Mouse (Mus musculus) left cerebral cortex, adult 18-20 months (tissue): ENCODE measurements around the gene Dennd2d. TPM values are rescaled to one million over a fixed set of nuclear protein-coding genes. Genes with fewer than 3 reads are reported as not detected.

Experiments used
- DNase-seq, 2 experiments: peaks; one replicate each; pipeline ENCODE4 v3.0.0; 2021 to 2022; ENCODE audit warnings: low spot score in 2 of 2, mixed read lengths in 1 of 2
- long read RNA-seq, 2 experiments: library from polyadenylated mRNA; stranded (forward); transcript quantifications; one replicate each; pipeline ENCODE4 v2.0.0; 2021
- total RNA-seq, 2 experiments: library from RNA; stranded (reverse); gene quantifications; 2 replicates each; pipeline ENCODE4 v1.2.3; 2021

Dennd2d gene
- under 1 TPM; 0.30 to 0.70 TPM for total RNA-seq
- long read RNA-seq, experiment 1, partial matches to known transcripts, result 0 of 1 reads
- long read RNA-seq, experiment 1, other reads (novel, unspliced or antisense), result 1 of 1 reads
- long read RNA-seq, experiment 2, result 0 reads

DNA sequence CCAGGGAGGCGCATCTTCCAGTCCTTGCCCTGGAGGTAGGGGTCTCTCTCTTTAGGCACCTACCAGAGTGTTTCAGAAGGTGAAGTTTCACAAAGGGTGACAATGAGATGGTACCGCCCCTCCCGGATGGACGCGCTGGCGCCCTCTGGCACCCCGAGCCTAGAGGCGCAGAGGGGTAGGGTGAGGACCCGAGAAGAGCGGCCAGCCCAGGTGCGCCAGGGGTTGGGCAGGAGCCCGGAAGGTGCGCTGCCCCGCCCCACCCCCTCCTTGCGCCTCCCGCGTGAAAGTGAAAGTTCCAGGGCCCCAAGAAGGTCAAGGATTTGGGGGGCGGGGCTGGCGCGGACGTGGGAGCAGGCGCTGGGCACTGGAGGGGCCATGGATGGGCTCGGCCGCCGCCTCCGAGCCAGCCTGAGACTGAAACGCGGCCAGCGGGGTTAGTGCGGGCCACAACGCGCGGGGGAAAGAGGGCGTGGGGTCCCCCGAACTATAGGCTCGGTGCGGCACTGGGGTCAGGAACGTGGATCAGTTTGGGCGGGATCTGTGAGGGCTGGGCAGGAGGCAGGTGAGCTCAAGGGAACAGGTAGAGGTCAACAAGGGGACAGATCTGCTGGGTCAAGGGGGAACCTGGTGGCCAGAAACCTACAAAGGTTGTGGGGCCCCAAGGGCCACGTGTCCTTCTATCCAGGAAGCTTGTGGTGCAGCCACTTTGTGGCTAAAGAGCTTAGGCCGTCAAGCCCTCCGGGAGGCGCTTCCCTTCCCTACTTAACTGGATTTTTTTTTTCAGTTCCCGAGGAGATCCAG is at the start of gene Dennd2d:
Dennd2d (plus strand) TSS at position 125 of the 801 bp plus-strand sequence.
- no peak for DNase-seq

- peak; percentile 36 to 45 for DNase-seq
Measured at GRCm38 (mm10) chr3:106448571-106448970, 33.6 kb upstream of the Dennd2d start.

DNA sequence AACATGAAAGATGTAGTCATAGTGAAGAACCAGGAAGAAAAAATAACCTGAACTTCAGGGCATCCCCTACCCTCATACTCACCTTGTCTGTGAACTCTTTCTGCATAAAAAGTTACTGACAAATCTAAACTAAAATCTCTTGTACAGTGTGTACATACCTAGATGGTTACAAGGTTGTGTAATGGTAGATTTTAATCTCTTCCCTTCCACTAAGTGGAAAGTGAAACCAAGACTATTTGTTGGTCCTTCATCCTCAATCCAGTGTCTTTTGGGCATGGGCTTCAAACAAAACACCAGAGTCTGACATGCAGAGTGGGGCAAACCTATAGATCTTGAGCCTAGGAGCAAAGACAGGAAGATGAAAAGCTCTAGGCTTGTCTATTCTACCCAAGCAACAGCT is 33.2 kb upstream of the Dennd2d start:
- DNase-seq, result no peak

- no peak for DNase-seq
Measured at GRCm38 (mm10) chr3:106449567-106449966, 32.6 kb upstream of the Dennd2d start.

DNA sequence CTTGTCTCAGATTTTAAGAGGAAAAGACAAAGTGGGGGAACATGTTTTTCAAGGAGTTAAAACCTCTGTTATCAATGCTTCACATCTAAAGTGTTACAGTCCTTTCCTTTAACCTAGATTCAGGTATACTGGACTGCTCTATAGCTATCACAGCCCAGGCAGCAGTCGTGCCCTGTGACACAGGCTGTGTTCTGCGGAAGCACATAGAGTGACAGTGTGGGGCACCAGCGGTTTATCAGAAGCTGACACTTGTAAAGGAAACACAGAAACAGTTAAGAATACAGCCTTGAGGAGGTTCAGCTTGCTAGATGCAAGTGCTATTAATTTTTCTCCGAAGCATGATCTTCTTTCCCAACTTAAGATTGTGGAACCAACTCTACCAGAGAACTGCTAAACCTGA is 29.6 kb upstream of the Dennd2d start:
- DNase-seq, result no peak

GRCm38 (mm10) chr3:106457298-106457869 is 24.8 kb upstream of the Dennd2d start:
- no peak for DNase-seq

GRCm38 (mm10) chr3:106462059-106462470 is 20.1 kb upstream of the Dennd2d start:
- no peak for DNase-seq

DNA sequence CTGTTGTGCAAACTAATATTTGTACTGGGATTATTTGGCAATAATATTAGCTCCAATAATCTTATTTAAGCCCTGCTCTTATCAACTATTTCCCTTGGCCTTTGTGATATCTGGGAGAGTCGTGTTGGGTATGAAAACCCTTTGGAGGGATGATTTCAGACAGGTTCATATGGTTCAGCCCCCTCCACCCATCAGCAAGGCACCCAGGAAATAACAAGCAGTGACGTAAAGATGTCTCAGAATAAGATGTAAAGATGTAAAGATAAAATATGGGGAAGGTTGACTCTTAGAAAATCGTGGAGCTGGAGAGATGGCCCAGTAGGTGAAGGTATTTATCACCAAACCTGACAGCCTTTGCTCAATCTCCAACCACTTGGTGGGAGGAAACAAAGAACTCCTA is 19.7 kb upstream of the Dennd2d start:
- no peak for DNase-seq

- DNase-seq, result no peak
Measured at GRCm38 (mm10) chr3:106464750-106465149, 17.5 kb upstream of the Dennd2d start.

DNA sequence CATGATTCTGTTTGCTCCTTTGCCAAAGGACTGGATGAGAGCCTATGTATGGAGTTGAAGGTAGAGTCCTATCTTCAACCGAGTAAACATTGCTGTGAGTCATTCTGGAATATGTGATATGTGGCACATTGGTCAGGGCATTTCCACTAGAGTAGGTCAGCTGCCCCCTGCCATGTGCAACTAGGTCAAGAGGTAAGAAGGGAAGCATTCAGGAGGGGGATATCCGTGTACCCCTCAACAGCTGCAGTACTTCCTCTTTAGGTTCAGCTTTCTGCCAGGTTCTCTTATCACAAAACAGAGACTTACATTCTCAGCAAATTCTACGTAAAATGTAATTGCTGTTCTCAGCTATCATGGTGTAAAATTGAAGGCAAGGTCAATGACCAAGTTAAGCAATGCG is 8.0 kb upstream of the Dennd2d start:
- DNase-seq, result no peak

GRCm38 (mm10) chr3:106476863-106477262 is 5.3 kb upstream of the Dennd2d start:
- no peak for DNase-seq

DNA sequence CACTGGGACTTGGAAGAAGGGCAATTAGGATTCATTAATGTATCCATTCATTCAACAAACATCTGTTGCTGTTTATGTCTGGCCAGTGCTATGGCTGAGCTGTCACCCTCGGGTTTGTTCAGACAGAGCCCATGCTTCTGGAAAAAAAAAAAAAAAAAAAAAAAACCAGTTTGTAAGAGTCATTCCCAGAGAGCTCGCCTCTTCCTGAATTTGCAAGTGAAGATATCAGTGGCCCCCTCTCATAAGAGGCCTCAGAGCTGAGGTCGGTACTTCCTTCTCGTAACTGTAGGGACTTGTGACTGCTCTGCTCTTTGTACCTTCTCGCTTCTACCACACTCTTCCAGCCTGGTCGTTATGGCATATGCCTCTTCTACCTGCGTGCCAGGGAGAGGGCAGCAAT is 1.1 kb downstream of the Dennd2d start:
- DNase-seq, result no peak

GRCm38 (mm10) chr3:106483796-106484405 is 1.7 kb downstream of the Dennd2d start:
- DNase-seq, result no peak

DNA sequence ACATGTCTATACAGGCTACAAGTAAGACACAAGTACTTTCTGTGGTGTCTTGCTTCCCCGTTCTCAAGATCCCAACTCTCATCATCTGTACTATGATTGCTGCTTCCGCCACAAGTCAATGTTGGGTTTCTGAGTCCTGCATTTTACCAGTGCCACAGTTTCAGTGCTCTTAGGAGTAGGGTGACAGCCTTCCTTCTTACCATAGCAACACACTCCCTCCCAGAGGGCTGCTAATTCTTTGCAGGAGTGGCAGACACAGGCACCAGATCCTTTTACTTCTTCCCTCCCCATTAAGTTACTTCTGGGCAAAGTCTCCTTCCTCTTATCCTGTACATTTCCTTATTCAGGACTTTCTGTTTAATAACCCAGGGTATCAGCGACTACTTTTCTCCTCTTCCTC is 2.7 kb downstream of the Dennd2d start:
- no peak for DNase-seq

- no peak for DNase-seq
Measured at GRCm38 (mm10) chr3:106485810-106486209, 3.6 kb downstream of the Dennd2d start.

DNA sequence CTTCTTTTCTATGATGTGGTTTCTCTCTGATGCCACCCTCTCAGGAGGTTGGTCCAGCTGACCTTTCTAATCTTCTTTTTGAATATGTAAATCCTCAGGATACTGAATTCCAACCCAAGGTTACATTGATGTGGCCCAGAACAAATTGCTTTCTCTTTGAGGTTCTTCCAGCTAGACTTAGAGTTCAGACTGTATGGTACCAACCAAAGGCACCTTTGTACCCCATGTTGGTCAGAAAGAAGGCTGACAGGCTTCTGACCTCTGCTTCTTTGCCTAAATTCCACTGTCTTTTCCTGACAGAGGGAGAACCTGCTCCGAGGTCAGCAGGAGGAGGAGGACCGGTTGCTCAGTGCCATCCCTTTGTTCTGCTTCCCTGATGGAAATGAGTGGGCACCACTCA is 5.3 kb downstream of the Dennd2d start:
- no peak for DNase-seq

- no peak for DNase-seq
Measured at GRCm38 (mm10) chr3:106490239-106490638, 8.0 kb downstream of the Dennd2d start.

- no peak for DNase-seq
Measured at GRCm38 (mm10) chr3:106492723-106493122, 10.5 kb downstream of the Dennd2d start.

- no peak for DNase-seq
Measured at GRCm38 (mm10) chr3:106493202-106493601, 11.0 kb downstream of the Dennd2d start.

GRCm38 (mm10) chr3:106493882-106494281 is 11.7 kb downstream of the Dennd2d start:
- DNase-seq, result no peak

DNA sequence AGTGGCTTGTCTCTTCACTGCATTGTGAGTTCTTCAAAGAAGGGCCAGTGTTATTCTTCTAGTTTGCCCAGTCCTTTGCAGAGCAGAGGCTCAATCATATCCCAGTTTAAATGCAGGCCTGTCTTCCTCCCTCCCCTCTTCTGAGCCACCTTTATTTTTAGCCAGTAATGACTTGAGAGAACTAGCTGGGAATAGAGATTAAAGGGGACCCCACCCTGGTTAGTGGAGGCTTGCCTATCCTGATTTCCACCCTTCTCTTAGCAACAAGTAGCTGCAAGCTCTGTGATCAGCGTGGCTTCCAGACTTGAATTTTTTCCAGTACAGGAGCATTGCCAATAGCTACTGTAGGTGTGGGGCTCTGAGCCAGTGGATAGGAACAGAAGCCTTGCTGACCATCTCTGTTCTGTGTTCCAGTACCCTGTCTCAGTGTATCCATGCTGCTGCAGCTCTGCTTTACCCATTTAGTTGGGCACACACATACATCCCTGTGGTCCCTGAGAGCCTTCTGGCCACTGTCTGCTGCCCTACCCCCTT is 12.3 kb downstream of the Dennd2d start:
- DNase-seq, result no peak
